Mouse (Mus musculus) ES-Bruce4 (cell line): Measurements from ENCODE around the gene Tmem136.

Experiments
- CTCF ChIP-seq: IDR thresholded peaks from one replicate; pipeline ENCODE4 v1.8.1; 2011; ENCODE audit warnings: low read depth, low read length
- EP300 ChIP-seq: IDR thresholded peaks from 2 replicates; pipeline ENCODE4 v1.6.1; 2011; ENCODE audit warnings: low read depth, low read length; ENCODE audit not compliant: insufficient read depth
- POLR2A ChIP-seq: IDR thresholded peaks from one replicate; pipeline ENCODE4 v1.8.1; 2011; ENCODE audit warnings: low read length; ENCODE audit not compliant: insufficient read depth

DNA sequence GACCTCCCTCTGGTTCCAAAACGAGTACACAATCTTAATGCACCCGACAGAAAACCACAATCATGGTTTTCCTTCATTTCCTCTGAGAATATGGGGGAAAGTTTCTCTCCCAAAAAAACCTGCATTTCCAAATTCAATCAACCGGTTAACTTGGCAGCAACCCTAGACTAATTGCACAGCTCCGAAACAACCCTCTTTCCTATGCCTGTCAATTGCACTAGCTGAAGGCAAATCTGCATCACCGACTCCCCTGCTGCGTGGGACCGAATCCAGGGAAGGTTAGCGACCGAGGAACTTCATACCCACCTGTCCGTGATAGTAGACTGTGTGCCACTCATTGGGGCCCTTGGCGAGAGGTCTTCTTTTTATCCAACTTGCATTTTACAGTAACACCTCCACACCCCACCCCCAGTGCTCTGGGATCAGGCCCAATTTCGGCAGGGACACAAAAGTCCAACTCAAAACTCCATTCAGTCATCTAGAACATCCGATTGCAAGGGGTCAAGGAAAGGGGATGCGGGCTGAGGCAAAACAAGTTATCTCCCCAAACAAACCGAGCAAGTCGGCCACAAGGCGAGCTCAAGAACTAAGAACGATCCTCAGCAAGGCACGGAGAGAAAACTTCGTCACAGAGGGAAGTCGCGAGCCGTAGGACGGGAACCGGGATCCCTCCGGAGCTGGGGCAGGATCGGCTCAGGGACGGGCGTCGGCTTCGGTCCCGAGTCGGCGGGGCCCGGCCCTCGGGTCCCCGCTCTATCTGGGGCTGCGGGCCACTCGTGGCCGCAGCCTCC is 11.3 kb downstream of the Tmem136 start:
- TF ChIP-seq EP300 (no peak), POLR2A (no peak), CTCF (no peak)
